Mouse (Mus musculus): ENCODE results near the gene Fbxl17. TPM values are rescaled to one million over a fixed set of nuclear protein-coding genes. Genes with fewer than 3 reads are reported as not detected.

The Fbxl17 gene
- polyA plus RNA-seq, 1 experiment from 2014 or later = 5.8 TPM

DNA sequence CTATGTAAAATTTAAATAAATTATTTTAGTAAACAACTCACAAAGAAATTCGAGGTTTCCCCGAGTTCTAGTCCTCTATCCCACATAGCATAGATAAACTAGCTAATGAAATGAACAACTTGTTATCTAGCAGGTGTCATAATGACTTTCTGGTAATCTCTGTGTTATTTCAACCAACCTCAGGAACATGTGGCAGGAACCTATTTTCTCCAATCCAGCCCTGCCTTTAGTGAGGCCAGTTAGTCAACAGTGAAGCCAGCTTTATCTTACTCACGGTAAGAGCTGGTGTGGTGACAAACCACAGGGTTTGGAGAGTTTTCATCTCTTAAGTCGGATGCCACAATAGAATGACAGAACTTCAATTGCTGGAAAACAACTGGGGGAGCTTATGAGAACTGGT is 215.7 kb downstream of the Fbxl17 start:
- WGBS = 83% methylated on average over 4 of the region's 4 CpGs
- no peak overlapping the region for H3K4me3 ChIP-seq (ENCODE audit: low read depth, low read length)
- H3K27me3 ChIP-seq (ENCODE audit: control insufficient read depth, insufficient read depth, low read length) = no peaks in the 10 kb centered on the region
- H3K27ac ChIP-seq (ENCODE audit: low read depth, low read length) = no peak overlapping the region
- H3K9ac ChIP-seq (ENCODE audit: low read length) = no peak overlapping the region
- ATAC-seq (replicated peaks; ENCODE audit: low FRiP score) = no peak
- H3K9me3 ChIP-seq (ENCODE audit: control insufficient read depth, low read length) = no peaks in the 10 kb centered on the region
- H3K4me1 ChIP-seq (replicated peaks; ENCODE audit: control insufficient read depth, insufficient read depth, low read length) = peaks cover 3% of the 10 kb centered on the region; the same call in 1 of the 2 replicates
- no peaks in the 10 kb centered on the region for H3K36me3 ChIP-seq (ENCODE audit: control insufficient read depth, insufficient read depth, low read length)
- DNase-seq (ENCODE audit: low spot score) = no peak
- no peak overlapping the region for H3K4me2 ChIP-seq (ENCODE audit: low read depth, low read length, severe bottlenecking)

DNA sequence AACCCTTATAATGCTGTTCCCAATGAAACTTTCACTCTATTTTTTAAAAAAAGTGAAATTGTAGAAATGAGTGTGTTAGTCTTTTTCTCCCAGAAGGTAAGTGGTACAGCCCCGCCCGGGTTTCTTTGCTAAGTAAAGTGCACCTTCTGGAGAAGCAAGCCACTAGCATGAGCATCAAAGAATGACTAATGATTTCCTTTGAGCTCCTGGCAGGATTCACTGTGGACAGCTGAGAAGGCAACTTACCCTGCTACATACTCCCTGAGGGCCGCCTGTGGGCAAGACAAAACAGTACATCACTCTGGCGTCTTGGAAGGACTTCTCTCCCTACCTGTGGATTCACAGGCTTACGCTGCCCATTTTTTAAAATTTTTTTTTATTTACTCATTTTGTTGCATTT is 217.8 kb downstream of the Fbxl17 start:
- H3K9me3 ChIP-seq (ENCODE audit: control insufficient read depth, low read length) = no peaks in the 10 kb centered on the region
- DNase-seq (ENCODE audit: low spot score) (no peak), ATAC-seq (replicated peaks; ENCODE audit: low FRiP score) (no peak)
- H3K27me3 ChIP-seq (ENCODE audit: control insufficient read depth, insufficient read depth, low read length) = no peaks in the 10 kb centered on the region
- peaks cover 3% of the 10 kb centered on the region; the same call in 1 of the 2 replicates for H3K4me1 ChIP-seq (replicated peaks; ENCODE audit: control insufficient read depth, insufficient read depth, low read length)
- no peak overlapping the region for H3K4me2 ChIP-seq (ENCODE audit: low read depth, low read length, severe bottlenecking)
- no peaks in the 10 kb centered on the region for H3K36me3 ChIP-seq (ENCODE audit: control insufficient read depth, insufficient read depth, low read length)
- H3K9ac ChIP-seq (ENCODE audit: low read length) = no peak overlapping the region
- no peak overlapping the region for H3K4me3 ChIP-seq (ENCODE audit: low read depth, low read length)
- H3K27ac ChIP-seq (ENCODE audit: low read depth, low read length) = no peak overlapping the region
- whole genome bisulfite sequencing = 86% methylated on average over 5 of the region's 5 CpGs

DNA sequence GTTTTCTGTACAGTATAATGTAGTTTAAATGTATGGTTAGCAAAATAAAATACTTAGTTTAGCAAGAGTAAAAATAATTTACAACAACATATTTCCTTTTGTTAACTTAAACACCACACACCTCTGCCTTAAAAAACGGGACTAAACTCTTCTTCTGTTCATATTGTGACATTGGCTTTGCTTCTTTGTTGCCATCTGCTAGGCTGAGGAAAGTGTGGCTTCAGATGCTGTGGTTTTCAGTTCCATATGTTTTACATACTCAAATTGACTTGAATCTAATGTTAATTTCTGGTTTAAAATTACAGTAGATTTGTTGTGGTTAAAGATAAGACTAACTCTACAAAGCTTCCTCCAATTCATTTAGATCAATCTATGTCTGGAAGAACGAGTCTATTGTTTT is 218.8 kb downstream of the Fbxl17 start:
- DNase-seq (ENCODE audit: low spot score) (no peak), ATAC-seq (replicated peaks; ENCODE audit: low FRiP score) (no peak)
- Histone ChIP-seq H3K9me3 (ENCODE audit: control insufficient read depth, low read length) (no peaks in the 10 kb centered on the region), H3K4me3 (ENCODE audit: low read depth, low read length) (no peak overlapping the region), H3K27me3 (ENCODE audit: control insufficient read depth, insufficient read depth, low read length) (no peaks in the 10 kb centered on the region), H3K36me3 (ENCODE audit: control insufficient read depth, insufficient read depth, low read length) (no peaks in the 10 kb centered on the region), H3K4me1 (replicated peaks; ENCODE audit: control insufficient read depth, insufficient read depth, low read length) (peaks cover 3% of the 10 kb centered on the region; the same call in 1 of the 2 replicates), H3K27ac (ENCODE audit: low read depth, low read length) (no peak overlapping the region), H3K9ac (ENCODE audit: low read length) (no peak overlapping the region), H3K4me2 (ENCODE audit: low read depth, low read length, severe bottlenecking) (no peak overlapping the region)
- 77% methylated on average over 2 of the region's 2 CpGs for WGBS

DNA sequence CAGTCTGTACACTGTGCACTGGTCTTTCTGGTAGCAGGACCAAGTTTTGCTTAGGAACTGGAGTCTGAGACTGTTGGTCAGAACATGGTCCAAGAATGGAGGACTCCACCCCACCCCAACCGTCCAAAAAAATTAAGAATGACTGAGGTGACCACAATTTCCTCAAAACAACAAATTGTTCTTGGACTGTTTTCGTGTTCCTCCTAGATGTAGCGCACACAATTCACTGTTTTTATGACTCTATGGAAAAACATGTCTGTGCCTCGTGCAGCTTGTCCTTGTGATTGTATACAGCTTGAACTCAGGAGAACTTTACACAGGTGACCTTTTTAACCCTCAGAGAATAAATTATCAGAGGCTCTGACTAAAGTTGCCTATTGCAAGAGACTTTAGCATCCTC is 220.7 kb downstream of the Fbxl17 start:
- no peak overlapping the region for H3K4me3 ChIP-seq (ENCODE audit: low read depth, low read length)
- DNase-seq (ENCODE audit: low spot score) (no peak), ATAC-seq (replicated peaks; ENCODE audit: low FRiP score) (no peak)
- no peak overlapping the region for H3K27ac ChIP-seq (ENCODE audit: low read depth, low read length)
- no peaks in the 10 kb centered on the region for H3K27me3 ChIP-seq (ENCODE audit: control insufficient read depth, insufficient read depth, low read length)
- no peaks in the 10 kb centered on the region for H3K36me3 ChIP-seq (ENCODE audit: control insufficient read depth, insufficient read depth, low read length)
- H3K9ac ChIP-seq (ENCODE audit: low read length) = no peak overlapping the region
- H3K4me2 ChIP-seq (ENCODE audit: low read depth, low read length, severe bottlenecking) = no peak overlapping the region
- WGBS = 82% methylated on average over 4 of the region's 4 CpGs
- no peaks in the 10 kb centered on the region for H3K4me1 ChIP-seq (replicated peaks; ENCODE audit: control insufficient read depth, insufficient read depth, low read length)
- H3K9me3 ChIP-seq (ENCODE audit: control insufficient read depth, low read length) = no peaks in the 10 kb centered on the region

DNA sequence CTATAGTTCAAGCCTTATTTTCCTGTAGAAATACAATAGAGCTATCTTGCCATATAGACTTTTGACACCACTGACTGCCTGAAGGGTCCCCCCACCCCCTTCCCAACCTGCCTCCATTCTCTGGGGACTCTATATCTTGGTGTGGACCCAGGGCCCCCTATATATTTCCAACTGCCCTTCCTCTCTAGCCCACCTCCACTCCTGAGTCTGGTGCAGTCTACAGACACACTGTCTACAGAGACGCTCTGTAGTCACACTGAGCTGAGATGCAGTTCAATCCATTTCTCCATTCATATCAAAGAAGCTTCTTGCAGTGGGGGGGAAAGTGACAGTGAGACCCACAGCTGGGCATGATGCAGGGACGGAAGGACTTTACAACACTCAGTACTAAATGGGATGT is 226.5 kb downstream of the Fbxl17 start:
- 87% methylated on average over 2 of the region's 2 CpGs for WGBS
- ATAC-seq (replicated peaks; ENCODE audit: low FRiP score) = no peak

DNA sequence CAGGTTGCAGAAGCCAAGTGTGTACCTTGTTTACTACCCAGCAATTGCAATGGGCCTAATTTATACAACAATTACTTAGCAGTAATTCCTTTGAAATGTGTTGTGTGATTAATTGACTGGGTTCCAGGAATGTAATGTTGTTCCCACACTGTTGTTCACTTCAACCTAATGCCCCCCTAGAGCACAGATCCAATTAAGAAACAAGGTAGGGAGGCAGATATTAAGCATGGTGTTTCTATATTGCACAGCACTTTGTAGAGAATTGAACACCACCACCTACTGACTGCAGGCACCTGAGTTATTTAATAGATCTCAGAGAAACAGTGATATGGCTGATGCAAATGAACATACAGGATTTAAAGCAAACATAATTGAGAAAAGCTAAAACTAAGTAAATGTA is 226.9 kb downstream of the Fbxl17 start:
- no peak overlapping the region for H3K4me3 ChIP-seq (ENCODE audit: low read depth, low read length)
- no peak overlapping the region for H3K4me2 ChIP-seq (ENCODE audit: low read depth, low read length, severe bottlenecking)
- H3K9me3 ChIP-seq (ENCODE audit: control insufficient read depth, low read length) = no peaks in the 10 kb centered on the region
- no peak for ATAC-seq (replicated peaks; ENCODE audit: low FRiP score)
- no peak overlapping the region for H3K9ac ChIP-seq (ENCODE audit: low read length)
- H3K27ac ChIP-seq (ENCODE audit: low read depth, low read length) = no peak overlapping the region
- no peaks in the 10 kb centered on the region for H3K4me1 ChIP-seq (replicated peaks; ENCODE audit: control insufficient read depth, insufficient read depth, low read length)
- H3K27me3 ChIP-seq (ENCODE audit: control insufficient read depth, insufficient read depth, low read length) = no peaks in the 10 kb centered on the region
- DNase-seq (ENCODE audit: low spot score) = no peak
- no peaks in the 10 kb centered on the region for H3K36me3 ChIP-seq (ENCODE audit: control insufficient read depth, insufficient read depth, low read length)

More for the DNA sequence above, 226.5 kb downstream of the Fbxl17 start:
- Histone ChIP-seq H3K36me3 (ENCODE audit: control insufficient read depth, insufficient read depth, low read length) (no peaks in the 10 kb centered on the region), H3K4me2 (ENCODE audit: low read depth, low read length, severe bottlenecking) (no peak overlapping the region), H3K9ac (ENCODE audit: low read length) (no peak overlapping the region), H3K4me1 (replicated peaks; ENCODE audit: control insufficient read depth, insufficient read depth, low read length) (no peaks in the 10 kb centered on the region), H3K27ac (ENCODE audit: low read depth, low read length) (no peak overlapping the region), H3K9me3 (ENCODE audit: control insufficient read depth, low read length) (no peaks in the 10 kb centered on the region), H3K4me3 (ENCODE audit: low read depth, low read length) (no peak overlapping the region), H3K27me3 (ENCODE audit: control insufficient read depth, insufficient read depth, low read length) (no peaks in the 10 kb centered on the region)
- no peak for DNase-seq (ENCODE audit: low spot score)

DNA sequence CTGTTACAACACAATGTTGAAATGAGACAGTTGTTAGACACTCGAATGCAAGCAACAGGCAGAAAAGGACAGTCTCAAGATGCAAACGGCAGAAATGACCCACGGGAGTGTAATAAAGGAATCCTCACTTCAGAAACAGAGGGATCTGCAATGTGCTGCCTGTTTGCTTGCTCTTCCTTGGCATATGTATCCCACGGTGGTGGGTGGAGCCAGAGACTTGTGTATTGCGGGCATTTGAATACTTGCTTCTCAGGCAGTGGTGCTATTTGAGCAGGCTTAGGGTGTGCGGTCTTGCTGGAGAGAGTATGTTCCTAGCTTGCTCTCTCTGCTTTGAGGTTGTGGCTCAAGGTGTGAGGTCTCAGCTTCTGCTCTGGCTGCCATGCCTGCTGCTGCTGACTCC is 228.8 kb downstream of the Fbxl17 start:
- DNase-seq (ENCODE audit: low spot score) (no peak), ATAC-seq (replicated peaks; ENCODE audit: low FRiP score) (no peak)
- Histone ChIP-seq H3K27me3 (ENCODE audit: control insufficient read depth, insufficient read depth, low read length) (no peaks in the 10 kb centered on the region), H3K4me1 (replicated peaks; ENCODE audit: control insufficient read depth, insufficient read depth, low read length) (no peaks in the 10 kb centered on the region), H3K9me3 (ENCODE audit: control insufficient read depth, low read length) (no peaks in the 10 kb centered on the region), H3K4me2 (ENCODE audit: low read depth, low read length, severe bottlenecking) (no peak overlapping the region), H3K9ac (ENCODE audit: low read length) (no peak overlapping the region), H3K4me3 (ENCODE audit: low read depth, low read length) (no peak overlapping the region), H3K36me3 (ENCODE audit: control insufficient read depth, insufficient read depth, low read length) (no peaks in the 10 kb centered on the region), H3K27ac (ENCODE audit: low read depth, low read length) (no peak overlapping the region)
- 83% methylated on average over 6 of the region's 6 CpGs for WGBS

DNA sequence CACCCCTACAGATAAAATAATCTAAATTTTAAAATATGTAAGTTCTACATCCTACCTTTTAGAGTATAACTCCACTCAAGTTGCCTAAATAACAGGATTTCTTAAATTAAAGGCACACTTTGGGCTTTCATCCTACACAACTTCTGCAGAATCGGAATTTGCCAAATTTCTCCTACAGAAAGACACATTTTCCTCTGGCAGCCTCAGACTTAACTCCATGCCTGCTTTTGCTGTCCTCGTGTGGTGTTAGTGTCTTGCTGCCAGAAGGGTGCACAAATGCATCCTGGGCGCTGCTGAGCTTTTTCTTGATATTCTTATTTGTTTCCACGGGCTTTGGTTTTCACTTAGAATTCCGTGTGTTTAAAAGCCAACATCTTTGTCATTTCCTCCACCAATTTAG is 229.3 kb downstream of the Fbxl17 start:
- Histone ChIP-seq H3K9ac (ENCODE audit: low read length) (no peak overlapping the region), H3K27ac (ENCODE audit: low read depth, low read length) (no peak overlapping the region), H3K4me2 (ENCODE audit: low read depth, low read length, severe bottlenecking) (no peak overlapping the region), H3K27me3 (ENCODE audit: control insufficient read depth, insufficient read depth, low read length) (no peaks in the 10 kb centered on the region), H3K36me3 (ENCODE audit: control insufficient read depth, insufficient read depth, low read length) (no peaks in the 10 kb centered on the region), H3K4me3 (ENCODE audit: low read depth, low read length) (no peak overlapping the region), H3K9me3 (ENCODE audit: control insufficient read depth, low read length) (no peaks in the 10 kb centered on the region), H3K4me1 (replicated peaks; ENCODE audit: control insufficient read depth, insufficient read depth, low read length) (no peaks in the 10 kb centered on the region)
- WGBS = 89% methylated on average over 5 of the region's 5 CpGs
- DNase-seq (ENCODE audit: low spot score) (no peak), ATAC-seq (replicated peaks; ENCODE audit: low FRiP score) (no peak)

DNA sequence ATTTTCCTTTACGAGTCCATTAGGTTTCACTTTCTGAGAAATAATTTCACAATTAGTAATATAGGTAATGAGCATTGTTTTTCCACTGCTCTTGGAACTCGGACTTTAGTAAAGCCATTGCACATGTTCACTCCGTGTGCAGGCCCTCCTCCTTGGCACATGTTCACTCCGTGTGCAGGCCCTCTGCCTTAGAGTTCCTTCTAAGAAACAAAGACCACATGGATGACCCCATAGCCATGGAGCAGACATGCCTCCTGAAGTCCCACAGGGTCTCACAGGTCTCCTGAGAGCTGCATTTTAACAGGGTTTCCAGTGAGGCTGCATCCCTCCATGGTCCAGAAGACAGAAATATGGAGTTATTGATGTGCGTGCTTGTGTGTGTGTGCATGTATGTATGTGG is 237.1 kb downstream of the Fbxl17 start:
- DNase-seq (ENCODE audit: low spot score) = no peak
- 92% methylated on average over 5 of the region's 5 CpGs for WGBS
- Histone ChIP-seq H3K27ac (ENCODE audit: low read depth, low read length) (no peak overlapping the region), H3K4me3 (ENCODE audit: low read depth, low read length) (no peak overlapping the region), H3K27me3 (ENCODE audit: control insufficient read depth, insufficient read depth, low read length) (no peaks in the 10 kb centered on the region), H3K9ac (ENCODE audit: low read length) (no peak overlapping the region), H3K4me1 (replicated peaks; ENCODE audit: control insufficient read depth, insufficient read depth, low read length) (no peaks in the 10 kb centered on the region), H3K4me2 (ENCODE audit: low read depth, low read length, severe bottlenecking) (no peak overlapping the region), H3K9me3 (ENCODE audit: control insufficient read depth, low read length) (no peaks in the 10 kb centered on the region), H3K36me3 (ENCODE audit: control insufficient read depth, insufficient read depth, low read length) (no peaks in the 10 kb centered on the region)
- no peak for ATAC-seq (replicated peaks; ENCODE audit: low FRiP score)
